Mouse (Mus musculus) erythroblast, embryonic 14.5 days (primary cell): ENCODE measurements around the gene Rnasek.

Source experiments
- GATA1 ChIP-seq: IDR thresholded peaks from 2 replicates; pipeline ENCODE4 v1.6.1; 2012; ENCODE audit warnings: low read length, inconsistent platforms, mixed read lengths
- TAL1 ChIP-seq: IDR thresholded peaks from 3 replicates; pipeline ENCODE4 v1.6.1; 2012; ENCODE audit warnings: low read length, inconsistent platforms, mixed read lengths

GRCm38 (mm10) chr11:70233016-70233415 lies 6.6 kb downstream of the Rnasek start:
- no peak for TF ChIP-seq GATA1
- no peak for TF ChIP-seq TAL1
